Mouse (Mus musculus) neural tube, embryonic 13.5 days (tissue): ENCODE results near the gene Rab4b. TPM values are rescaled to one million over a fixed set of nuclear protein-coding genes. Genes with fewer than 3 reads are reported as not detected.

Experiments used
- ATAC-seq: fragments of 200-750 bp; cut with Nextera tagmentation; 2 replicates; pipeline ENCODE4 v1.8.0; 2017; ENCODE audit warnings: low read depth, mild to moderate bottlenecking, moderate TSS enrichment, moderate library complexity
- H3K27ac ChIP-seq: fragments of 300-500 bp; sonication (generic); replicated peaks from 2 replicates; pipeline ENCODE4 v1.5.1; 2015; ENCODE audit warnings: moderate library complexity, mild to moderate bottlenecking, inconsistent platforms
- H3K27me3 ChIP-seq: fragments of 300-500 bp; sonication (generic); 2 replicates; pipeline ENCODE4 v1.6.1; 2015; ENCODE audit warnings: mild to moderate bottlenecking, inconsistent platforms
- H3K36me3 ChIP-seq: fragments of 300-500 bp; sonication (generic); 2 replicates; pipeline ENCODE4 v1.6.1; 2015; ENCODE audit warnings: mild to moderate bottlenecking, inconsistent platforms
- H3K4me1 ChIP-seq: fragments of 300-500 bp; sonication (generic); replicated peaks from 2 replicates; pipeline ENCODE4 v1.6.1; 2015; ENCODE audit warnings: inconsistent platforms
- H3K4me2 ChIP-seq: fragments of 300-500 bp; sonication (generic); 2 replicates; pipeline ENCODE4 v1.6.1; 2015; ENCODE audit warnings: inconsistent platforms, mild to moderate bottlenecking, moderate library complexity
- H3K4me3 ChIP-seq: fragments of 300-500 bp; sonication (generic); 2 replicates; pipeline ENCODE4 v1.5.1; 2015; ENCODE audit warnings: mild to moderate bottlenecking, inconsistent platforms
- H3K9ac ChIP-seq: fragments of 300-500 bp; sonication (generic); 2 replicates; pipeline ENCODE4 v1.6.1; 2015; ENCODE audit warnings: moderate library complexity, mild to moderate bottlenecking, inconsistent platforms
- H3K9me3 ChIP-seq: fragments of 300-500 bp; sonication (generic); 2 replicates; pipeline ENCODE4 v1.6.1; 2016; ENCODE audit warnings: inconsistent platforms
- WGBS: fragments of 180-500 bp; shearing (Covaris S2); methylation state at CpG from one replicate; pipeline ENCODE4 v1.1.7; 2015; 5-methylcytosine and 5-hydroxymethylcytosine counted together
- polyA plus RNA-seq: library from polyadenylated mRNA; unstranded; fragments of >200 nt; fragmentation: Nextera tagmentation; extraction: Ambion mirVana; gene quantifications from 2 replicates; pipeline ENCODE4 v1.2.1, GENCODE M21; 2015

Rab4b gene
- polyA plus RNA-seq, 1 experiment from 2014 or later: 125 TPM

GRCm38 (mm10) chr7:27198779-27199178 lies 20.1 kb upstream of the Rab4b start:
- Histone ChIP-seq H3K27ac (no peak overlapping the region), H3K4me1 (peaks cover 15% of the 10 kb centered on the region), H3K36me3 (peaks cover 31% of the 10 kb centered on the region), H3K4me3 (no peak overlapping the region), H3K9me3 (no peaks in the 10 kb centered on the region), H3K27me3 (no peaks in the 10 kb centered on the region), H3K4me2 (no peak overlapping the region), H3K9ac (no peak overlapping the region)
- ATAC-seq: no peak
- whole genome bisulfite sequencing: 88% methylated on average over 8 of the region's 8 CpGs

- Histone ChIP-seq H3K27ac (no peak overlapping the region), H3K4me3 (no peak overlapping the region), H3K27me3 (no peaks in the 10 kb centered on the region), H3K4me1 (peaks cover 19% of the 10 kb centered on the region), H3K9me3 (no peaks in the 10 kb centered on the region), H3K36me3 (peaks cover 31% of the 10 kb centered on the region), H3K4me2 (no peak overlapping the region), H3K9ac (no peak overlapping the region)
- no peak for ATAC-seq
Observed at GRCm38 (mm10) chr7:27198355-27198754, 19.7 kb upstream of the Rab4b start.

- WGBS: 95% methylated on average over 8 of the region's 8 CpGs
- Histone ChIP-seq H3K36me3 (peaks cover 31% of the 10 kb centered on the region), H3K4me2 (no peak overlapping the region), H3K9ac (no peak overlapping the region), H3K4me3 (no peak overlapping the region), H3K27me3 (no peaks in the 10 kb centered on the region), H3K9me3 (no peaks in the 10 kb centered on the region), H3K4me1 (peaks cover 24% of the 10 kb centered on the region), H3K27ac (no peak overlapping the region)
- ATAC-seq: no peak
Observed at GRCm38 (mm10) chr7:27197634-27198033, 18.9 kb upstream of the Rab4b start.

GRCm38 (mm10) chr7:27197136-27197535 lies 18.4 kb upstream of the Rab4b start:
- no peak overlapping the region for H3K4me2 ChIP-seq
- no peaks in the 10 kb centered on the region for H3K9me3 ChIP-seq
- H3K4me3 ChIP-seq: no peak overlapping the region
- no peaks in the 10 kb centered on the region for H3K27me3 ChIP-seq
- 83% methylated on average over 3 of the region's 3 CpGs for WGBS
- no peak overlapping the region for H3K9ac ChIP-seq
- peaks cover 24% of the 10 kb centered on the region for H3K4me1 ChIP-seq
- peaks cover 31% of the 10 kb centered on the region for H3K36me3 ChIP-seq
- no peak for ATAC-seq
- no peak overlapping the region for H3K27ac ChIP-seq

- peak within 1 kb of the TSS; percentile 86 for H3K4me2 ChIP-seq
- H3K27me3 ChIP-seq: no peaks in the 10 kb centered on the region
- H3K27ac ChIP-seq: peak within 1 kb of the TSS; percentile 96
- peak; percentile 99 for ATAC-seq
- H3K4me3 ChIP-seq: peak within 1 kb of the TSS; percentile 87
- H3K9ac ChIP-seq: peak within 1 kb of the TSS; percentile 82
- WGBS: under 1% methylated on average over 64 of the region's 64 CpGs
- no peaks in the 10 kb centered on the region for H3K9me3 ChIP-seq
- peaks cover 24% of the 10 kb centered on the region for H3K4me1 ChIP-seq
- peaks cover 34% of the 10 kb centered on the region for H3K36me3 ChIP-seq
Observed at GRCm38 (mm10) chr7:27195681-27196611, 17.2 kb upstream of the Rab4b start, which contains the start of the genes BC024978 and Snrpa. Gene BC024978 (plus strand): TSS chr7:27195781. Gene Snrpa (minus strand): TSS chr7:27196271.

GRCm38 (mm10) chr7:27193731-27194130 lies 15.0 kb upstream of the Rab4b start:
- H3K4me1 ChIP-seq: peaks cover 24% of the 10 kb centered on the region
- H3K4me3 ChIP-seq: peak overlapping the region; percentile 87; the same call in 1 of the 2 replicates
- WGBS: 88% methylated on average over 4 of the region's 4 CpGs
- peaks cover 54% of the 10 kb centered on the region for H3K36me3 ChIP-seq
- H3K27me3 ChIP-seq: no peaks in the 10 kb centered on the region
- peak overlapping the region; percentile 86 for H3K4me2 ChIP-seq
- H3K27ac ChIP-seq: no peak overlapping the region
- peak overlapping the region; percentile 51 for H3K9ac ChIP-seq
- no peaks in the 10 kb centered on the region for H3K9me3 ChIP-seq
- ATAC-seq: no peak

- Histone ChIP-seq H3K4me2 (no peak overlapping the region), H3K27ac (no peak overlapping the region), H3K27me3 (no peaks in the 10 kb centered on the region), H3K4me3 (no peak overlapping the region), H3K36me3 (peaks cover 67% of the 10 kb centered on the region), H3K9ac (no peak overlapping the region), H3K9me3 (no peaks in the 10 kb centered on the region), H3K4me1 (peaks cover 24% of the 10 kb centered on the region)
- WGBS: 96% methylated on average over 5 of the region's 5 CpGs
- no peak for ATAC-seq
Observed at GRCm38 (mm10) chr7:27192434-27192833, 13.7 kb upstream of the Rab4b start.

- H3K9ac ChIP-seq: no peak overlapping the region
- no peak overlapping the region for H3K27ac ChIP-seq
- no peak overlapping the region for H3K4me2 ChIP-seq
- 89% methylated on average over 10 of the region's 10 CpGs for WGBS
- 0 out of 2 replicates have a peak, but pooled peaks have one; percentile 12 for ATAC-seq
- no peak overlapping the region for H3K4me3 ChIP-seq
- peaks cover 15% of the 10 kb centered on the region for H3K4me1 ChIP-seq
- H3K27me3 ChIP-seq: no peaks in the 10 kb centered on the region
- peaks cover 97% of the 10 kb centered on the region for H3K36me3 ChIP-seq
- no peaks in the 10 kb centered on the region for H3K9me3 ChIP-seq
Observed at GRCm38 (mm10) chr7:27189271-27189931, 10.7 kb upstream of the Rab4b start.

GRCm38 (mm10) chr7:27185986-27186385 lies 7.3 kb upstream of the Rab4b start:
- Histone ChIP-seq H3K4me3 (no peak overlapping the region), H3K4me1 (no peaks in the 10 kb centered on the region; the same call in 1 of the 2 replicates), H3K36me3 (peaks cover 81% of the 10 kb centered on the region), H3K4me2 (no peak overlapping the region), H3K9me3 (no peaks in the 10 kb centered on the region), H3K27me3 (no peaks in the 10 kb centered on the region), H3K27ac (no peak overlapping the region), H3K9ac (no peak overlapping the region)
- WGBS: 93% methylated on average over 5 of the region's 5 CpGs
- no peak for ATAC-seq

- no peak overlapping the region for H3K4me3 ChIP-seq
- no peak for ATAC-seq
- WGBS: 70% methylated on average over 3 of the region's 3 CpGs
- H3K9ac ChIP-seq: no peak overlapping the region
- peaks cover 71% of the 10 kb centered on the region for H3K36me3 ChIP-seq
- H3K9me3 ChIP-seq: no peaks in the 10 kb centered on the region
- no peak overlapping the region for H3K4me2 ChIP-seq
- H3K4me1 ChIP-seq: peaks cover 8% of the 10 kb centered on the region
- H3K27me3 ChIP-seq: no peaks in the 10 kb centered on the region
- H3K27ac ChIP-seq: no peak overlapping the region
Observed at GRCm38 (mm10) chr7:27184964-27185363, 6.3 kb upstream of the Rab4b start.

- no peak overlapping the region for H3K9ac ChIP-seq
- H3K27me3 ChIP-seq: no peaks in the 10 kb centered on the region
- ATAC-seq: no peak
- peaks cover 46% of the 10 kb centered on the region for H3K36me3 ChIP-seq
- no peak overlapping the region for H3K27ac ChIP-seq
- no peak overlapping the region for H3K4me3 ChIP-seq
- H3K4me2 ChIP-seq: no peak overlapping the region
- WGBS: 93% methylated on average over 1 of the region's 1 CpGs
- peaks cover 25% of the 10 kb centered on the region for H3K4me1 ChIP-seq
- no peaks in the 10 kb centered on the region for H3K9me3 ChIP-seq
Observed at GRCm38 (mm10) chr7:27182498-27182897, 3.8 kb upstream of the Rab4b start.
